Mouse (Mus musculus) neural tube, embryonic 14.5 days (tissue): ENCODE measurements around the gene Arhgap15. TPM values are rescaled to one million over a fixed set of nuclear protein-coding genes. Genes with fewer than 3 reads are reported as not detected.

ENCODE experiments used
- ATAC-seq: fragments of 200-750 bp; cut with Nextera tagmentation; 2 replicates; pipeline ENCODE4 v1.8.0; 2017; ENCODE audit warnings: low read depth, mild to moderate bottlenecking, moderate TSS enrichment, moderate library complexity
- H3K27ac ChIP-seq: fragments of 300-500 bp; sonication (generic); 2 replicates; pipeline ENCODE4 v1.5.1; 2014; ENCODE audit warnings: low read depth, mild to moderate bottlenecking, control low read depth, low read length, moderate library complexity, mixed read lengths
- H3K27me3 ChIP-seq: fragments of 300-500 bp; sonication (generic); 2 replicates; pipeline ENCODE4 v1.6.1; 2014; ENCODE audit warnings: low read length; ENCODE audit not compliant: control insufficient read depth, insufficient read depth
- H3K36me3 ChIP-seq: fragments of 300-500 bp; sonication (generic); 2 replicates; pipeline ENCODE4 v1.6.1; 2014; ENCODE audit warnings: low read length, mixed read lengths; ENCODE audit not compliant: control insufficient read depth, insufficient read depth
- H3K4me1 ChIP-seq: fragments of 300-500 bp; sonication (generic); 2 replicates; pipeline ENCODE4 v1.6.1; 2014; ENCODE audit warnings: low read length; ENCODE audit not compliant: control insufficient read depth, insufficient read depth
- H3K4me2 ChIP-seq: fragments of 300-500 bp; sonication (generic); 2 replicates; pipeline ENCODE4 v1.6.1; 2014; ENCODE audit warnings: mild to moderate bottlenecking, low read depth, low read length, control low read depth
- H3K4me3 ChIP-seq: fragments of 300-500 bp; sonication (generic); 2 replicates; pipeline ENCODE4 v1.5.1; 2014; ENCODE audit warnings: low read depth, low read length, control low read depth, mixed read lengths
- H3K9ac ChIP-seq: fragments of 300-500 bp; sonication (generic); replicated peaks from 2 replicates; pipeline ENCODE4 v1.6.1; 2014; ENCODE audit warnings: low read depth, mild to moderate bottlenecking, control low read depth, low read length, mixed read lengths
- H3K9me3 ChIP-seq: fragments of 300-500 bp; sonication (generic); 2 replicates; pipeline ENCODE4 v1.6.1; 2016; ENCODE audit warnings: low read length; ENCODE audit not compliant: control insufficient read depth
- WGBS: fragments of 180-500 bp; shearing (Covaris S2); extraction: QIAGEN DNeasy Blood & Tissue Kit; methylation state at CpG from one replicate; pipeline ENCODE4 v1.1.7; 2014; 5-methylcytosine and 5-hydroxymethylcytosine counted together
- polyA plus RNA-seq: library from polyadenylated mRNA; unstranded; fragments of >200 nt; fragmentation: Nextera tagmentation; extraction: Ambion mirVana; gene quantifications from 2 replicates; pipeline ENCODE4 v1.2.1, GENCODE M21; 2014

Arhgap15 gene
- polyA plus RNA-seq, 1 experiment from 2014 or later: 3.8 TPM

DNA sequence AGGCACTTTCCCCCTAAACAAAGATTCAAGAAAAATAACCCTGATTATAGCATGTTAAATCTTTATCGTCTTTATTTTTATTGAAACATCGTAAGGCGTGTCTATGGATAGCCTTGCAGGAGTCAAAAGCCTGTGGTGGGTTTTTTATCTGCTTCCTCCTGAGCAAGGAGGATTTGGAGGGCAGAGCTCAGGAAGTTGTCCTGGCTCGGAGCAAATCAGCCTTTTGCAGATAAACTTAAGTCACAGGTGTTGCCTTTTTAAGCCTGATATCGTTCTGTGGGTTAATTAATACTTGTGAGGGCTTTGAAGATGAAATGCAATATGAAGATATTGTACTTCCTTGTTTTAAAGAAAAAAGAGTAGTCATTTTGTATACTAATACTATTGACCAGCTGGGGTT, 87.3 kb downstream of the Arhgap15 start:
- WGBS: 90% methylated on average over 5 of the region's 5 CpGs
- Histone ChIP-seq H3K27me3 (no peaks in the 10 kb centered on the region), H3K4me3 (no peak overlapping the region), H3K4me1 (no peaks in the 10 kb centered on the region), H3K27ac (no peak overlapping the region), H3K36me3 (no peaks in the 10 kb centered on the region), H3K9ac (no peak overlapping the region), H3K4me2 (no peak overlapping the region), H3K9me3 (no peaks in the 10 kb centered on the region)
- no peak for ATAC-seq

DNA sequence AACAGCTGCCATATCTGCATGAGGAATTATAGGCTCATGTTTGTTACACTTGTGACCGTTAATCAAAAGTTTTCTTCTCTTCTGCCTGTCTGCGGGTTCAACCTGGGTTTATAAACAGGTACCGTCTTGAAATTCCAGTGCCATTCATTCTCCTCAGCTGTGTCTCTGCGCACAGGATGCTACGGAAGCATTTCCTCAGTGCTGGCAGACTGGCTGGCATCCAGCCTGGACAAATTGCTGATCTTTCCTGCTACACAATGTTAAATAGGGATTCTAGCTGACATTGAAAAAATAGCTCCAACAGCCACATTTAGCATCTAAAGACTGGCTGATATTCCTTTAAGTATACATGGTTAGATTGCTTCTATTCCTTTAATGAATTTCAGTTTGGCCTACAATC, 93.0 kb downstream of the Arhgap15 start:
- H3K9ac ChIP-seq: no peak overlapping the region
- H3K4me3 ChIP-seq: no peak overlapping the region
- H3K27ac ChIP-seq: no peak overlapping the region
- H3K4me2 ChIP-seq: no peak overlapping the region
- H3K9me3 ChIP-seq: no peaks in the 10 kb centered on the region
- ATAC-seq: no peak
- H3K4me1 ChIP-seq: no peaks in the 10 kb centered on the region
- no peaks in the 10 kb centered on the region for H3K36me3 ChIP-seq
- no peaks in the 10 kb centered on the region for H3K27me3 ChIP-seq
- WGBS: 77% methylated on average over 5 of the region's 5 CpGs

DNA sequence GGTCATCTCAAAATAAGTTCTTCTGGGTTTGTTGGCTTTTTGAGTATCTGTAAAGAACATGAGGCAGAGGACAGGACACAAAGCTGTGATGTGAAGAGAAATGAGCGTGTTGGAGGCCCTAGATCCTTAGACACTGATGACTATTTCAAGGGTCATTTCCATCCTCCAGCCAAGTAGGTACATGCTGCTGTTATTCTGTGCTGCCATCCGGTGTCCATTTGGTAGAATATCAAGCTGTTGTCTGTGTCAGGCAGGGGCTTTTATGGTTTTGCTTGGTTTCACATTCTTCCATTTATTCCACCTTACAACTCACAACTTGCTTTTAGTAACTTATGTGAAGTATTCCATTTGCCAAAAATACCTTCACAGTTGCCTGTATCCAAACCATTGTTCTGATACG, 102.6 kb downstream of the Arhgap15 start:
- no peaks in the 10 kb centered on the region for H3K4me1 ChIP-seq
- H3K4me3 ChIP-seq: no peak overlapping the region
- H3K36me3 ChIP-seq: no peaks in the 10 kb centered on the region
- no peaks in the 10 kb centered on the region for H3K9me3 ChIP-seq
- H3K27me3 ChIP-seq: no peaks in the 10 kb centered on the region
- WGBS: 56% methylated on average over 3 of the region's 3 CpGs
- ATAC-seq: no peak
- no peak overlapping the region for H3K4me2 ChIP-seq
- H3K9ac ChIP-seq: no peak overlapping the region
- H3K27ac ChIP-seq: no peak overlapping the region

DNA sequence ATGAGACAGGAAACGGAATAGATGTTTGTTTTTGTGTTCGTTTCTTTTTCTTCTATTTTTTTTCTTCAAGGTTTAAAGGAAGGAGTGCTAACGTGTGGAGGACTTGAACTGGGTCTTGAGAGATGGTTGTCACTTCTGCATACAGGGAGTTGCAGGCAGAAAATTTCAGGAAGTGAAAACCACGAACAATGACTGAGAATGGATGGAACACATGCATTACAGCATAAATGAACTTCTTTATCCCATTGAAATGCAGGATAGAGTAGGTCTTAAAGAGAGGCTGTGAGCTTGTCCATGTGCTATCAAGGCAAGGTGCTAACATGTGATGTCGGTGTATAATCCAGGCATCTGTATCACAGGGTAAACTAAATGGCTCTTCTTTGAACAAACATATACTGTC, 114.1 kb downstream of the Arhgap15 start:
- H3K9me3 ChIP-seq: no peaks in the 10 kb centered on the region
- no peak overlapping the region for H3K4me3 ChIP-seq
- no peak overlapping the region for H3K9ac ChIP-seq
- no peaks in the 10 kb centered on the region for H3K27me3 ChIP-seq
- no peak for ATAC-seq
- H3K4me1 ChIP-seq: no peaks in the 10 kb centered on the region
- no peaks in the 10 kb centered on the region for H3K36me3 ChIP-seq
- 88% methylated on average over 5 of the region's 5 CpGs for WGBS
- H3K4me2 ChIP-seq: no peak overlapping the region
- H3K27ac ChIP-seq: no peak overlapping the region

DNA sequence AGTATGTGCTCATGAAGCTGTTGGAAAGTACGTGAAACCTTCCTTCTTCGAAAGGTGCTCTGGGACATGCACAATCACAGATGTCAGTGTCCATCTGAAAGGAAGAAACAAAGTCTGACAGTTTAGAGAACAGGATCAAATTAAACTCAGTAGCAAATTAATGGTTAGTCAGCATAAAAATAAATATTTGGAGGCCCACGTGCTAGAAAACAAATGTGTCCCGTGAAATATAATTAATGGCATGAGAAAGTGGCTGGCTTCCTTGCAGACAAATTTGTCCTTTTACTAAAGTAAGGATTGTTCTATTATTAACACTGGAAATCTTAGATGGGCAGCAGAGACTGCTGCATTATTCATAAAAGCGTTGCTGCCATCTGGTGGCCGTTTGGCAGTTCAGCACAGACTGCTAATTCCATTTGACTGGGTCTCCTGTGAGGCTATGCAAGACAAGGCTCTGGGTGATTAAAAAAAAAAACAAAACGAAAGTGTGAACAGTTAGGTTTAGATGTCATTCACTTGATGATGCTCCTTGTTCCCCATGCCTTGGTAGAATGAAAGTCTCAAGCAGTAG, 153.9 kb downstream of the Arhgap15 start:
- peak; percentile 94 for ATAC-seq
- no peaks in the 10 kb centered on the region for H3K9me3 ChIP-seq
- WGBS: 29% methylated on average over 7 of the region's 7 CpGs

DNA sequence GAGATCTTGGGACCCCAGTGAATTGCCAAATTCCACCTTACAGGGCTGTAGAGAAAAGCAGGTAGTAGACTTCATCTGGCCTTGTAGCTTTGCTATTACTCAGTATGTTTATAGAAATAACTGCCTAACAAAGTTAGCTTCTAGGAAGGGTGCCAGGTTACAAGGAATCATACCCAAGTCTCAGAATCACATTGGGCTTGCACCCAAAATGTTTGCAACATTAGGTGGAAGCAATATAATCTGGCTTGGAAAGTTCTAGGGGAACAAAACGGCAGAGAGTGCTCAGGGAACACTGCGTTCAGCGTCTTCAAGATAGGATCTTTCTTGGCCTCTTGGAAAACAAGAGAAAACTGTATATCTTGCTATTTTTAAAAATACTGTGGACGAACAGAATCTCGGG, 158.9 kb downstream of the Arhgap15 start:
- Histone ChIP-seq H3K9ac (no peak overlapping the region), H3K27me3 (no peaks in the 10 kb centered on the region), H3K4me2 (no peak overlapping the region), H3K36me3 (no peaks in the 10 kb centered on the region), H3K4me3 (no peak overlapping the region), H3K27ac (no peak overlapping the region), H3K9me3 (no peaks in the 10 kb centered on the region), H3K4me1 (no peaks in the 10 kb centered on the region)
- ATAC-seq: no peak
- WGBS: 95% methylated on average over 5 of the region's 5 CpGs

More for the DNA sequence above, 153.9 kb downstream of the Arhgap15 start:
- no peak overlapping the region for H3K27ac ChIP-seq
- no peak overlapping the region for H3K9ac ChIP-seq
- H3K4me2 ChIP-seq: no peak overlapping the region
- H3K4me1 ChIP-seq: no peaks in the 10 kb centered on the region
- no peaks in the 10 kb centered on the region for H3K27me3 ChIP-seq
- no peak overlapping the region for H3K4me3 ChIP-seq
- no peaks in the 10 kb centered on the region for H3K36me3 ChIP-seq

DNA sequence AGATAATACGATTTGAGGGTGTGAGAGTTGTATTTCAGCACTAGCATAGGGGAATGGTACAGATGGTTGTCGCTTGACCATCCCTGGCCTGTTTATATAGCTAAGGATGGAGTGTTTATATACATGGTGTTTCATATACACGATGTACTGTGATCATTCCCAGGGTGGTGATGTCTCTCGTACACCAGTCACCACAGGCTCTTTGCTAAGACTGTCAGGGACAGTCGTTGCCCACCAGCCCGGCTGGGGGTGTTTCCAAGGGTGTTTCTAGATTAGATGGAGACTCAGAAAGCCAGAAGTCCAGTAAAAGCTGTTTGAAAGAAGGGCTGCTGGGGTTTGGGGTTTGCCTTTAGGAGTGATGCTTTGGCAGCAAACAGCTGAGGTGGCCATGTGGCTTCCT, 165.5 kb downstream of the Arhgap15 start:
- no peaks in the 10 kb centered on the region for H3K36me3 ChIP-seq
- H3K4me3 ChIP-seq: no peak overlapping the region
- no peak overlapping the region for H3K4me2 ChIP-seq
- no peaks in the 10 kb centered on the region for H3K9me3 ChIP-seq
- 96% methylated on average over 6 of the region's 6 CpGs for WGBS
- H3K27ac ChIP-seq: no peak overlapping the region
- no peaks in the 10 kb centered on the region for H3K27me3 ChIP-seq
- no peak for ATAC-seq
- H3K4me1 ChIP-seq: no peaks in the 10 kb centered on the region
- H3K9ac ChIP-seq: no peak overlapping the region

DNA sequence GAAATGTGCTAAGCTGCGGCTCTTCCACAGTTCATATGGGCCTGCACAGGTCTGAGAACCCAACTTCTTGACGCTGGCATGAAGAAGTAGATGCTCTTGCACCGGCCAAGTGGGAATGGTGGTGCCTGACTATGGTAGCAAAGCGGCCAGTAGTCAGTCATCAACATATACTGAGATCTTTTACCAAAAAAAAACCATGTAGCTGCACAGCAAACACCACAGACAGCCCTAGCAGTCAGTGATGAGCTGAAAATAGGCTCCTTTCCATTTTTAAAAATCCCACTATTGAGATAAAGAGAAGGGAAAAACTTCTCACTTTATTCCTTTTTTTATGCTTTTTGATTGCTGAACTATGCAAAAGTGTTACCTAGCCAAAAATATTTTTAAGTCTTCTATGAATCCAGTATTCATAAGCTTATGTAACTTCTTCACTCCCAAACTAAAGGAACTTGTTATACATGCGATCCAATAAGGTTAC, 175.3 kb downstream of the Arhgap15 start:
- no peak overlapping the region for H3K27ac ChIP-seq
- H3K4me3 ChIP-seq: no peak overlapping the region
- H3K36me3 ChIP-seq: no peaks in the 10 kb centered on the region
- H3K9me3 ChIP-seq: no peaks in the 10 kb centered on the region
- no peaks in the 10 kb centered on the region for H3K27me3 ChIP-seq
- no peak overlapping the region for H3K9ac ChIP-seq
- H3K4me2 ChIP-seq: no peak overlapping the region
- WGBS: 92% methylated on average over 5 of the region's 5 CpGs
- ATAC-seq: no peak
- H3K4me1 ChIP-seq: no peaks in the 10 kb centered on the region

DNA sequence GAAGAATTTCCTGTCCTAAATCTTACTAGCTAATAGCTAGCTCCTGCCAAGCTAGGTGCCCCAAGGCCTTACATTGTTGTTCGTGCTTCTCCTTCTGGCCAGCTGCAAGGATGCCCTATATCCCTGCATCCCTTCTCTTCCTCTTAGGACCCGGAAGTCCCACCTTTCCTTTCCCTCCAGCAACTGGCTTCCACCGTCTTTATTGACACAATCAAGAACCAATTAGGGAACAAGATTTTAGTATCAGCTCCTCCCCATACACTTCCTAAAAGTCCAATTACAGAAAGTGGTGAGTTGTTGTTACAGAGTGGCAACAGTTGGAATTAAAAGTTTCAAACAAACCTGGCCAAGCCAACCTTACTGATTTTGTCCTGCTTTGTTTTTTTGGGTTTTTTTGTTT, 183.1 kb downstream of the Arhgap15 start:
- no peaks in the 10 kb centered on the region for H3K36me3 ChIP-seq
- no peaks in the 10 kb centered on the region for H3K4me1 ChIP-seq
- H3K4me3 ChIP-seq: no peak overlapping the region
- H3K27me3 ChIP-seq: no peaks in the 10 kb centered on the region
- H3K4me2 ChIP-seq: no peak overlapping the region
- no peak for ATAC-seq
- H3K9me3 ChIP-seq: no peaks in the 10 kb centered on the region
- WGBS: 83% methylated on average over 3 of the region's 3 CpGs
- H3K9ac ChIP-seq: no peak overlapping the region
- no peak overlapping the region for H3K27ac ChIP-seq
